Mouse (Mus musculus): ENCODE results near the gene Donson.

Gene Donson

DNA sequence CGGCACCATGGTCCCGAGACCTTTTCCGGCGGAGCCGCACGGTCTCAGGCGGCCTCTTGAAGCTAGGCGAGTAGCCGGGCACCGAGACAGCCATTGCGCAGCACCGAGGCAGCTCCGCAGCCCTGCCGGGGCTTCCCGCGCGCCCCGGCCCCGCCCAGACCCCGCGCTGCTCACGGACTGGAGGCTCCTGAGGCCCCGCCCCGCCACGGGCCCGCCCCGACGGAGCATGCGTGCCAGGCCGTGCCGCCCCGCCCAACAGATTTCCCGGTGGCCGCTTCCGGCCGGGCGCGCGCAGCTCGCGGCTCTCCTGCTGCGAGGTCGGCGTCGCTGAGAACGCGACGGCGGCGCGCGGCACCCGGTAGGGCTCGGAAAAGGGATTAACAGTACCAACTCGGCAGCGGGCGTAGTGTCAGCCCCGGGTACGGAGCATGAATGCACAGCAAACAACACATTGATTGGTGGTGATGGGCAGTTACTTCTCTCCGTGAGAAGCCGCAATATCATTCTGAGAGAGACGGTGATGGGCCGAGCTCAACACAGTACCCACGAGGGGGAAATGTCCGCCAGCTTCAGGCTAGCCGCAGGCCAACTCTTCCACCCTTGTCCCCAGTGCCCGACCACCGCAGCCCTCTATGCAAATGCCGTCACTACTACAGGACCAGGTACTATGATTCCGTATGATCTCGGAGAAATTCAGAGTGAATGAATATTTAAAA, at the start of gene Donson:
TSS of gene Donson (minus strand) at position 152 of the 716 bp plus-strand sequence.
- DNase-seq (ENCODE audit: low spot score): peak; percentile 91

DNA sequence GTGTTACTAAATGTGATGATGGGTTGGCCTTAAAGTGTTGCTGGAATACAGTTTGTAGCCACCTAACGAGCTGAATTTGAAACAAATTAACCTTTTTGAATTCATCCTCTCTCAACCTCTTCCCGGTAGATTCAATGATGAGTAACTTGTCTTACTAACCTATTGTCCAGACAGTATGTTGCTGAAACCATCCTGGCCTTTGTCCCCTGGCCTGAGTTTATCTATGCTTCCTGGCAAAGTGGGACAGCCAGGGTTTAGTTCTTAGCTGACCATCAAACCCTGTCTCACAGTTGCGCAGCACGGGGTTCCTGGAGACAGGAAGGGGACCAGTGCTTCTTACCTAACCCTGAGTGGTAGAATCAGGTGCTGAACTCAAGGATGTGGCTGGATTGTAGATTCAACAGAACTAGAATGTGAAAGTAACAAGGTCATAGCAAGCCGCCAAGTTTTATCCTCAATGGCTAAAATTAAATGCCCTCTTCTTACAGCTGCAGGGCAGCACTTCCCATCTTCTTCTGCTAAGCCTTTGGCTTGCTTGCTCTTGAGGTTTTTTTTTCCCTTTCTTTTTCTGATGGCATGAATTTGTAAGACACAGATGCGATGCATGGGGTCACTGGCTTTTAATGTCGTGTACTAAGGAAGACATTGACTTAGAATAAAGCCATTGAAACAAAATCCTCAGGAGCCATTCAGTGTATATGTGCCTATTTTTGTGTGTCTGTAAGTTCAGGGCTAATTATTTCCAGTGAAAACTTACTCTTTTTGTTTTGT, 47.7 kb upstream of the Donson start:
- no peak for DNase-seq (ENCODE audit: low spot score)

DNA sequence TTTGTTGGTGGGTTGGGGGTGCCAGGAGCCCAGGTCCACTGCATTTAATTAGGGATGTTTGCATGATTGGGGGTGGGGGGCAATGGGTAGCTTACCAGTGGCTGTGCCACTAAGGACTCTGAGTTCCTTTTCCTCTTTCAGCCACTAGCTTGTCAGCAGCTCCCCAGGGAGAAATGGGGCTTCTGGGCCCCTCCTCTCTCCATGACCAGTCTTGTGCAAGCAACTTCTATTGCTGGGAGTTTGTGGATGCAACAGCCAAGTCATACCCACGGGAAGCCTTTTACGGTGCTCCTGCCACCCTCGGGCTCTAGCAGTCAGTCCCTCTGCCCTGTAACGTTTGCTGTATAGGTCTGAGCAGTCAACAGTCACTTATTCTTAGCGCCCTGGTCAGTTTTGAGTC, 46.2 kb upstream of the Donson start:
- no peak for DNase-seq (ENCODE audit: low spot score)

DNA sequence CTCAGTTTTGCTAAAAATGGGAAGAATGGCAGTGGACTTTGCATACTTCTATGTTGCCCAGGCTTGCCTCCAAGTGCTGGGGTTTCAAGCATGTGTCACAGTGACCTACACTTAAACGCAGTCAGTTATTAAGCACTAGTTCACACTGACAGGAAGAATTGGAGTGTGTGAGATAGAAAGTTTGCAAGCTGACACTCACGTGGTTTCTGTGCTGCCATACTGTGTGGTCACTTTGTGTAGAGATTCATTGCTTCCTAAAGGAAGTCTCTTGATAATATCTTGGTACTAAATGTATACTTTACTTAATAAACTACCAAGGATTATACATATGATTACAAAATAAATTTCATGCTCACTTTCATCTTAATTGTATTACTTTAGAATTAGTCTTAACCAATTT, 44.2 kb upstream of the Donson start:
- no peak for DNase-seq (ENCODE audit: low spot score)

DNA sequence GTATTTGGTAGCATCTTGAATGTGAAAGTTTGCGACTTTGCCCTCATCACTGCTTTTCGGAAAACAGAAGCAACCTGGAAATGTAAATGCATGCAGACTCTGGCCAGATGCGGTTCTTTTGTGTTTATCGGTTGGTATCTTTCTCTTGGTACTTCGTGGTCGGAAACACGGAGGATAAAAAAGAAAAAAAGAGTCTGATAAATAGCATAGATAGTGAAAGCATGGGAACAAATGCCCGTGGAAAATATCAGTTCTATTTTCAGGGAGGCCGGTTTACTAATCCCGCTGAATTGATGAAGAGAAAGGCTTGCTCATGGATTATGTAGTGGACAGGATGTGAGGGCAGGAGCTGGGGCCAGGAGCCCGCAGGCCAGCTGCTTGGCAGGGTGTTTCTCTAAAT, 41.9 kb upstream of the Donson start:
- no peak for DNase-seq (ENCODE audit: low spot score)

DNA sequence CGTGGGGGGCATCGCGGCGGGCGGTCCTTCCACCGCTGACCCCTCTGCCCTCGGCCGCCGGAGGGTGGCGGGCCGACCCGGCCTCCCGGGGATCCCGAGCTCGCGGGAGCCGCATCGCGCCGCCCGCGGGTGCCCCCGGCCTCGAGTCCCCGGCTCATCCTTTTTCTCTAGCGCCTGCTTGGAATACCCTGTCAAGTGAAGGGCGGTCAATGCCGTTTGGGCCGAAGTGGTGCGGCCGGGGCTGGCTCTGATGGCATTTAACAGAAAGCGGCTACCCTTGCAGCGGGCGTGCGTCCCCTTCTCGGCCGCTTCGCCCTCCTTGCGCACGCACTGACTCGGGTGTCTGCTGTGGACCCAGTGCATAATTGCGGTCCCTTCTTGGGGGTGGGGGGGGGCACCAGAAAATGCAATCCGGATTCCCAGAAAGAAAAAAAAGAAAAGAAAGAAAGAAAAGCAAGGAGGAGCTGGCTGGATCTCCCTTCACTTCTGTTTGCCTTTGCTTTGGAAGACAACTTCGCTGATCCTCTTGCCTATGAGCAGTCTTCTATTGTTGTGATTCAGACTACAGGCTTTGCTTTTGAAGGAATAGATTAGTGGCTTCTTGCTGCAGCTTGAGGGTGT, 41.4 kb upstream of the Donson start:
- DNase-seq (ENCODE audit: low spot score): no peak

DNA sequence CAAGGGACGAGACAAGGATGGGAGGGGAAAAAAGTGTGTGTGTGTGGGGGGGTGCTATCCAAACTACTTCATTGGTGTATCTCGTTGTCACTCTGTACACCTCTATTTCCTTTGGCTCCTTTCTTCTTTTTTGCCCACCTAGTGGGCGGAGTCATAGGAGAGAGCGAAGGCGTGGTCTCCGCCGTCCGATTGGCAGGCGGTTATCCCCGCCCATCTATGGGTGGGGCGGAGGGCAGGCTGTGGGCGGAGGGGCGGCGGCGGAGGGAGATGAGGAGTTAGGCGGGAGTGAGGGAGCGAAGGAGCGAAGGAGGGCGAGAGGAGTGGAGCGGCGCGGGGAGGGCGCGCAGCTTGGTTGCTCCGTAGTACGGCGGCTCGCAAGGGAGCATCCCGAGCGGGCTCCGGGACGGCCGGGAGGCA, 40.5 kb upstream of the Donson start, which contains the start of gene Itsn1:
TSS of gene Itsn1 (plus strand) at position 216 of the 417 bp plus-strand sequence.
- peak; percentile 96 for DNase-seq (ENCODE audit: low spot score)

DNA sequence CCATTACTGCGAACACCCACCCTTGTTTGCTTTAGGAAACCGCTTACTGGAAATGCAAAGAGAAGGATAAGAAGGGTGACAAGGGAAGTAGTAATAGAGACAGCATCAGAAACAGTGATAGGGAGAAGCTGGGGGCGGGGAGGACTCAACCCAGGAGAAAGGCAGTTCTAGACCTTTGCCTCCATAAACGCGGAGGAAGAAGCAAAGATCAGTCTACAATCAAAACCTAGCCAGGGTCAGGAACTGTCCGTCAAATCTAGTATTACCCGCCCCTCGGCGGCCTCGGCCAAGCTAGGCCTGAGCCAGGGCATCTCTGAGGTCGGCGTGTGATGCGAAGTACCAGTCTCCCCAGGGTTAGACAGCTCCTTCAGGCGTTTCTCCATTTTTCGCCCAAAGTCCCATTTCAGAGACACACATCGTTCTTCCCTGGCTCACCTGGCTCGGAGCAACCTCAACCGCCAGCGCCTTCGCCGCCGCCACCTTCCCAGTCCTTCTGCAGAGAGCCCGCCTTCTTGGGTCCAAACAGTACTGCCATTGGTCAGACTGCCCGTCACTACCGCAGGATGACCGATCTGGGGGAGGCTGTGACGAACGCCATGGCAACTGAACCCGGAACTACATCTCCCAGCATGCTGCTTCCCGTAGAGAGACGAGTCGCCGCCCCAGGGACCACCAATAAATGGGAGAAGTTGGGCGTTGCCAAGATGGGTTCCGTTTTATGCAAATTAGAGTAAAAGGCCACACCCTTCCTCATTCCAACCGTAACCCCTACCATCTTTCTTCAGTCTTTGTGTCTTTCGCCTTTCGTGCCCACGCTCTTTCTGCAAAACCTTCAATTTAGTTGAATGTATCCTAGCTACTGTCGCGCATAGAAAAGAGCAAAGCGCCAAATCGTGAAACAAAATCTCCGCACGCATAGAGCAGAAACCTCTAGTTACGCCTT, 39.8 kb upstream of the Donson start, which contains the start of gene Cryzl1:
TSS of gene Cryzl1 (minus strand) at position 853 of the 943 bp plus-strand sequence.
- peak; percentile 90 for DNase-seq (ENCODE audit: low spot score)

DNA sequence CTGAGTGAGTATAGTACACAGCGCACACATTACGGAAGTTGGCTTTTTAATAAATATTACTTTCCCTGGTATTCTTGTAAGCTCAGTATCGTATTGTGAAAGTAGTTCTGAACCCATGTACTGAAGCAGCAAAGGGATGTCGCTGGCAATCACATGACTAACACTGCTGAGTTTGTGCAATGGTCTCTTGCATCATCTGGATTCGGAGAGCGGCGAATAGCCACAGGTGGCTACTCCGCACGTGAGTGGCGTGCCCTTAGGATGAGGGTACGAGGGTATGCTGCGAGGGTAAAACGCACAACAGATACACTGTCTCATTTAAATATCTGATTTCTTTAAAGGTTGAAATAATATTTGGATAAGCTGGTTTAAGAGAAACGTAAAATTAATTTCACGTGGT, 38.9 kb upstream of the Donson start:
- no peak for DNase-seq (ENCODE audit: low spot score)

DNA sequence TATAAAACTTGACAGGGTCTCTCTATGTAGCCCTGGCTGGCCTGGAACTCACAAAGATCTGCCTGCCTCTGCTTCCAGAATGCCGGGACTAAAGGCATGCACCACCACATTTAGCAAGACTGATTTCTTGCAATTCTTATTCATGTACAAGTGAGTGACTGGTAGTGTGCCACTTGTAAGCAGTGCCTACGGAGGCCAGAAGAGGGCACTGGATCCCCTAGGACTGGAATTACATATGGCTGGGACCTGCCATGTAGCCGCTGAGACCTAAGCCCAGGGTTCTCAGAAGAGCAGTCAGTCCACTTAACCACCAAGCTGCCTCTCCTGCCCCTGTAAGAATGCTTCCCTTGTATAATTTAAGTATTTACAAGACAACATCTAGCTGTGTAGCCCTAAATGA, 35.7 kb upstream of the Donson start:
- DNase-seq (ENCODE audit: low spot score): peak; percentile 49

DNA sequence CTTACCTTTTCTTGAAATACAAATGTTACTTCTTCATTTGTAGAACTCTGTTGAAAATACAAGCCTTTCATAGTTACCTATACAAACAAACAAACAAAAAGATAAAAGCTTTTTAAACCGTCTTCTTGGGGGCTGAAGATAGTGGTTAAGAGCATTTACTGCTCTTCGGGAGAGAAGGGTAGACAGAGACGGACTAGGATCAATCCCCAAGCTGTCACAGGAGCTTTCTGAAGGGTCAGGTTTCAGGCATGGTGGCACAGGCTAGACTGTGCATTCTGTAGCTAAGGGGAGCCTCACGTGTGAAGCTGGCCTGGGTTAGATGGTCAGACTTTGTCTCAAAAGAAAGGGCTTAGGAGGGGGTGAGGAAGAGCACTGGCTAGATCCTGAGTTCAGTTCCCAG, 28.8 kb upstream of the Donson start:
- DNase-seq (ENCODE audit: low spot score): no peak

DNA sequence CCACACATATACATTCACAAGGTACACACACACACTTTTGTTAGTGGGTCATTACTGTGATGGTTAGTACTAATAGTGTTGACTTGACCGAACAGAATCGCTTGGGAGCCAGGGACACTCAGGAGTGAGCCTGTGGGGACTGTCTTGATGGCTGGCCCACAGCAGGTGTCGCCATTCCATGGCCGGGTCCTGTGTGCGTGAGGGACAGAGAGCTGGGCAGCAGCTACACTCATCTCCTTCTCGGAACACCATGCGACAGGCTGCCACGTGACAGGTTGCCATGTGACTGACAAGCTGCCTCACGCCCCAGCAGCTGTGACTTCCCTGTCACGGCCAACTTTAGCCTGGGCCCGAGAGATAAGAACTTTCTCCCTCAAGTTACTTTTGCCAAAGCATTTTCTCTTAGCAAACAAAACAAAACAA, 28.4 kb upstream of the Donson start:
- peak; percentile 73 for DNase-seq (ENCODE audit: low spot score)

DNA sequence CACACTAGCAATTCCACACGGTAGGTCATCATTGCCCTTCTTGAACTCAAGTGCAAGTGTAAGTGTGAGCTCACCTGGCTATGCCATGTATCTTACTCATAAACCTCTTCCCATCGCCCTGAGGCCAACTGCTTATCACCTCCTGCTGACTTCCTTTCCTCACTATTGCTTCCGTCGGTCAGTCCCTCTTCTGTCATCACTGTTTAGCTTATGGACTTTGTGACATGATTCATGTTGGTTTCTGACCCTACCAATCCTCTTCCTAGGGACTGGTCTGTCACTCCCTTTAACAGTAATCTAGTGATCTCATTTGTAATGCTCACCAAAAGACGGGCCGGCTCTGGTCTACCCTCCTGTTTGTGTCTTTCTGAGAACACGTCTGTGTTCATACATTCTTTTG, 21.7 kb upstream of the Donson start:
- DNase-seq (ENCODE audit: low spot score): no peak

DNA sequence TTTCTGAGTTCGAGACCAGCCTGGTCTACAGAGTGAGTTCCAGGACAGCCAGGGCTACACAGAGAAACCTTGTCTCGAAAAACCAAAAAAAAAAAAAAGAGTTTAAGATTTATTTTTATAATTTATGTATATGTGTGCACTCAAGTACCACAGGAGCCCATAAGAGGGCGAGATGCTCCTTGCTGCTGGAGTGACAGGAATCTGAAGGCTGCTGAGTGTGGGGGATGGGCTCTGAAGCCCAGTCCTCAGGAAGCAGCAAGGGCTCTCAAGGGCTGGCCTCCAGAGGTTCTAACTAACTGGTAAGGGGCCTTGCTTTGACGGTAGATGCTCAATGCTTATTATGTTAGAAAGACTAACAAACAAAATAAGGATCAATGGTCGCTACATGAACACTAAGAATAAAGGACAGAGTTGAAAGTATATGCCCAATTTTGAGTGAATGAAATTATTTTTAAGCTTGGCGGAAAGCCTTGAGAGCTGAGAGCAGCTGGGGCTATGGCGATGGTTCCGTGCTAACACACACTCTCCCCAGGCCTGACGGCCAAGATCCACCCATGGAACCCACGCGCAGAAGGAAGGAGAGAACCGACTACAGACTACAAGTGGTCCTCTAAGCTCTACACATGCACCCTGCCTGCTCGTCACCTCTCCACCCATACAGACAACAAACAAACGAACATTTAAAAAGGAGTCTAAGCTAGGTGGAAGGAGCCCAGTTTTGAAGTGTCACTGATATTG, 16.2 kb upstream of the Donson start:
- DNase-seq (ENCODE audit: low spot score): no peak

DNA sequence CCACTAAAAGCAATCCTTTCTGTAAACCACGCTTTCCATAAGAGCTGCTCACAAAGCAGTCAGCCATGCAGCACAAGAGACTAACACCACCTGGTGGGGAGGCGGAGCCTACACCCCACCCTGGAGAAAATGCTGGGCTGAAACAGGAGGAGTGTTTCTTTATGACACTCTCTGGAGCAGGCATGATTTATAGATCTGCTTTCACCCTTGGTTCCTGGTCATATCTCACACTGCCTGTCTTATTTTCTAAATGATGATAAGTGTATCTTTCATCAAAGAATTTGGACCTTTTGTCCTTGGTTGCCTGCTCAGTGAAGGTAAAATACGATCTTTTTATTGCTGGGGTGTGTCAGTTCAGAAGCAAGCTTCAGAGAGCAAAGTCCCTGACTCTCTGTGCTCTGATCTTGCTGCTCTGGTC, 14.2 kb upstream of the Donson start:
- no peak for DNase-seq (ENCODE audit: low spot score)

DNA sequence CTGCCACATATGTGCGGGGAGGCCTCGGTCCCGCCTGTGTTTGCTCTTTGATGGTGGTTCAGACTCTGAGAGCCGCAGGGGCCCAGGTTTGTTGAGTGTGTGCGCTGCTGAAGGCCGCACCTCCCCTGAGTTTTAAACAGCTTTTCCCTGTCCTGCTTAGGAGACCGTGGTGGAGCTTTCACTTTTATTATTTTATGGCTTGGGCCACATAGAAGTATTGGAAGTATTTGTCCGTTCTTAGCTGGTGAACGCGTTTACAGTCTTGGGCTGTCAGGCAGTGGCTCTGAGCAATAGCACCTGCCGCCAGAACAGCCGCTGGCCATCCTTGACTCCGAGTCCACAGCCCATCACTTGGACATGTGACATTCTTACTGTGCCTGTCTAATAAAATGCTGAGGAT, 13.3 kb upstream of the Donson start:
- DNase-seq (ENCODE audit: low spot score): no peak

DNA sequence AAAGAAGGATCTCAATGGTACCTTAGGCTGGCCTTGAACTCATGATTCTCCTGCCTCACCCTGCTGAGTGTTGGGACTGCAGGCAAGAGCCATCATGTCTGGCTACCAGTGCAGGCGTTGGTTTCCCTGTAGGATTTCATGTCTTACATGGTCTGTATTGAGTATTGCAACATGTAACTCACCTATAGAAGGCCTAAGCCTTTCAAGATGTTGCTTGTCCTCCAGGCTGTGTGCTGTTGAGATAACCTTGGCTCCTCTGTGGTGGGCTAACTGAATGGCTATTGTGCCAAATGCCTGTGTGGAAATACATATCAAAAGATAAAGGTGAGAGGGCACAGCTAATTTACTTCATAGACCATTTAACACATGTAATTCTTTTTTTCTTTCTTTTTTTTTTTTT, 10.4 kb upstream of the Donson start:
- no peak for DNase-seq (ENCODE audit: low spot score)

DNA sequence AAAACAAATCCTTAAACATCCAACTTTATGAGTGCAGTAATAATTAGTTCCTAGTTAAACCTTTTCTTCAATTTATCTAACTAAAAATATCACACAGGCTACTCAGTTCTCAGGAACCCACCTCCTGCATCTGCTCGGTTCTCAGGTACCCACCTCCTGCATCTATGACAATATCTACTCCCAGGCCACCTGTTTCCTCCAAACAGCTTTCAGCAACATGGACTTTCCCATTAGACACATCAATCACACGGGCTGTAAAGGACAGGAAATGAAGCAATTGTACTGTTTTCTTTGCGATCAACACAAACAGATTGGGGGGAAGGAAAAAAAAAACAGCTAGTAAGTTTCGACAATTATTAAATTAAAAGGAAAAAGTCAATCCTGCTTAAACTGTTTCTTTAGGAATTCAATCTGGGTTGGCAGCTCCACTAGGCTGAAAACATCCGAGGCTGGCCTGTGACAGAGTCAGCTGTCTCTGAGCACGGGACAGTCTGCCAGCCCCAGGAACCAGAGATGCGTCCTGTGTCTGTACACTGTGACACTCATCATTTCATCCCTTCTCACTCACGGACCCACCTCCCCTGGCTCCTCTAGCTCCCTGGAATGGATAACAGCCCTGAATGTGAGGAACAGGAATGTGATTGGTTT, 6.7 kb upstream of the Donson start:
- DNase-seq (ENCODE audit: low spot score): no peak

DNA sequence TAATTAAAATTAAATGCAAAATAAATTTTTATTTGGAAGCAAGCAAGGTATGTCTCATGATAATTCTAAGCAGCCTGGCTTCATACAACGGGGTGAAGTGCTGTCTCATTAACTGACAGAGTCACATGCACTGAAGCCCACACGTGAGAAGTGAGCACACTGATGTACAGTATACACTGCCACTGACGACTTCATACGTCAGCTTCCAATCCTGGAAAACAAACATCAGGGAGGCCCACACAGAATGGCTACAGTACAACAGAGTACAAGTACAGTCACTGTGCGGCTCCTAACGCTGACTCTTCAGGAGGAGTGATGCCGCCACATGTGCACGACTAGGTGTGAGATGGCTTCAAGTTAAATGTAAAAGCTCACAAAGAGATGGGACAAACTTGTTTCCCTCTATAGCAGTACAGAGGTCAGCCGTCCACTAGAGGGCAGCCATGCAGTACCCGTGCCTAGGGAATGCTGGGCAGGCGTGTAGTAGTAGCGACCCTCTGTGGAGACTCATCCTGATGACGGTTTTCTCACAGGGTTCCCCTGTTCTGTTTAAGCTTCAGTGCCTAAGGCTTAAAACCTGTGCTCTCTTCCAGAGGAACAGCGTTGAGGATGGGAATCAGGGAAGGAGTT, 6.0 kb upstream of the Donson start:
- DNase-seq (ENCODE audit: low spot score): peak; percentile 60

DNA sequence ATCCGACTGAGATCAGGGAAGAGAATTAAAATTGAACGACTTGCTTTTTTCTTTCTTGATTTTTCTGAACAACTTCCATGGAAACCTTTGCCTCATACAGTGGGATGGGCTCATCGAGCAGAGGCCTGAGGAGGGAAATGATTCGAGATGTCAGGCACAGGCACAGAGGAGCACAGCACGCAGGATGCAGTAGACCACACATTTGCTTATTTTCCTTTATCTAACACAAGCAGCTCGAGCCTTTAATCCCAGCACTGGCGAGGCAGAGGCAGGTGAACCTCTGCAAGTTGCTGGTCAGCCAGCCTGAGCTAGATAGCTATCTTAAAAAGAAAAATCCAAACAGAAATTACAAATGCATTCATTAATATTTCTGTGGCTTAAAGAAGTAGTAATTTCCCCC, 1.2 kb upstream of the Donson start:
- no peak for DNase-seq (ENCODE audit: low spot score)

Measured in spleen, adult 12 weeks (tissue).